Mouse (Mus musculus) heart, adult 11 months (tissue): ENCODE measurements around the gene Slco4a1.

ENCODE experiments used
- DNase-seq: peaks from one replicate; pipeline ENCODE4 v3.0.0; 2022

The Slco4a1 gene

GRCm38 (mm10) chr2:180511875-180512661, 56.0 kb downstream of the Slco4a1 start:
- DNase-seq, result peak; percentile 88

GRCm38 (mm10) chr2:180513019-180513418, 57.0 kb downstream of the Slco4a1 start:
- no peak for DNase-seq

- no peak for DNase-seq
Measured at GRCm38 (mm10) chr2:180513835-180514234, 57.8 kb downstream of the Slco4a1 start.

DNA sequence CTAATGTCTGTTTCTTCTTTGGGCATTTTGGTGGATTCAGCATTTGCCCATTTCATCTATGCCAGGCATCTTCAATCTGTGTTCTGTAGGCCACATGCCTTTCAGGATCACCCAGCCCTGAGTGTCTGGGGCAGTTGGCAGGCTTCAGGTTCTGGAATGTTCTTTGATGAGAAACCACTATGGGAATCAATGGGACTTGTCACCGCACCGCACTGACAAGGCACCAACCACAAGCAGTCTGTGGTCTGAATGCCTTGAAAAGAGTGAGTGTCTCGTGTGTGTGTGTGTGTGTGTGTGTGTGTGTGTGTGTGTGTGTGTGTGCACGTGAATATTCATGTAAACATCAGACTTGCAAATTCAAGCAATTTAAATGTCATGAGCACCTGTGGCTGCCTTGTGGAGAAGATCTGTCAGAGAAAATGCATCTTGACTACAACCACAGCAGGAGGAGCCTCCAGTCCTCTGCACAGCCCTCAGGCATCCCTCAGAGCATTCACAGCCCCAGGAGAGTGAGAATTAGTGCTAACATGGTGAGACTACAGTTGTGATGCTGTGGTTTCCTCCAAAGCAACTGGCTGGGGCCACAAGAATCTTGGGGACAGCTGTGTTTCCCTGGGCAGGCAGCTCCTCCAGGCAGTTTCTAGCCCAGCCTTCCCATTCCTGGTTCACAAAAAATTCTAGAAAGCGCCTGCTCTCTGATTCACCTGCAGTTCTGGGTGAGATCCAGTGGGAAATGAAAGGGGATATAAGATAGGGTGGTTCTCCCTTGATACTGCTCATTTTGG, 65.6 kb downstream of the Slco4a1 start:
- DNase-seq, result no peak

- no peak for DNase-seq
Measured at GRCm38 (mm10) chr2:180522825-180523224, 66.8 kb downstream of the Slco4a1 start.
